Mouse (Mus musculus) gastrocnemius, adult 18-20 months (tissue): ENCODE data around the gene Ckb. TPM values are rescaled to one million over a fixed set of nuclear protein-coding genes. Genes with fewer than 3 reads are reported as not detected.

Source experiments
- total RNA-seq, 2 experiments: library from RNA; stranded (reverse); gene quantifications; 2 replicates each; pipeline ENCODE4 v1.2.3; 2021

Ckb gene
- total RNA-seq, 2 experiments from 2014 or later: 5.9 to 12.2 TPM

Other genes with a start within 250 kb of the Ckb start
- gene Tnfaip2, start 229.9 kb downstream of the Ckb start, total RNA-seq: 10 to 100 TPM; 38.8 to 52.9 TPM
- under 1 TPM in 1 of 2 experiments, not detected in 1; 0.18 TPM for gene Gm266, start 186.5 kb downstream of the Ckb start, total RNA-seq
- 100 to 1,000 TPM; 160 to 165 TPM for gene Eif5, start 134.3 kb downstream of the Ckb start, total RNA-seq
- gene Mark3, start 97.8 kb downstream of the Ckb start, total RNA-seq: 10 to 100 TPM; 52.7 to 55.0 TPM
- gene Trmt61a, start 5.8 kb upstream of the Ckb start, total RNA-seq: 1 to 10 TPM; 2.4 to 3.9 TPM
- gene Bag5, start 40.9 kb upstream of the Ckb start, total RNA-seq: 10 to 100 TPM; 16.0 to 16.9 TPM
- gene Apopt1, start 40.9 kb upstream of the Ckb start, total RNA-seq: 10 to 100 TPM; 40.5 to 43.5 TPM
- gene Klc1, start 86.5 kb upstream of the Ckb start, total RNA-seq: 10 to 100 TPM; 59.1 to 60.1 TPM
- under 1 TPM; 0.31 to 0.32 TPM for gene Xrcc3, start 141.5 kb upstream of the Ckb start, total RNA-seq
- gene Zfyve21, start 141.8 kb upstream of the Ckb start, total RNA-seq: 10 to 100 TPM; 13.6 to 15.8 TPM
- gene Ppp1r13b, start 235.8 kb upstream of the Ckb start, total RNA-seq: 1 to 10 TPM; 7.3 to 9.1 TPM